Mouse (Mus musculus) CD8-positive naive resting alpha-beta T cell, adult 2 months (primary cell): ENCODE data around the gene Gm973.

Experiments used
- DNase-seq, 2 experiments: peaks; one replicate each; pipeline ENCODE4 v3.0.0; 2022; ENCODE audit warnings: low read depth in 2 of 2, low spot score in 2 of 2

Gm973 gene

DNA sequence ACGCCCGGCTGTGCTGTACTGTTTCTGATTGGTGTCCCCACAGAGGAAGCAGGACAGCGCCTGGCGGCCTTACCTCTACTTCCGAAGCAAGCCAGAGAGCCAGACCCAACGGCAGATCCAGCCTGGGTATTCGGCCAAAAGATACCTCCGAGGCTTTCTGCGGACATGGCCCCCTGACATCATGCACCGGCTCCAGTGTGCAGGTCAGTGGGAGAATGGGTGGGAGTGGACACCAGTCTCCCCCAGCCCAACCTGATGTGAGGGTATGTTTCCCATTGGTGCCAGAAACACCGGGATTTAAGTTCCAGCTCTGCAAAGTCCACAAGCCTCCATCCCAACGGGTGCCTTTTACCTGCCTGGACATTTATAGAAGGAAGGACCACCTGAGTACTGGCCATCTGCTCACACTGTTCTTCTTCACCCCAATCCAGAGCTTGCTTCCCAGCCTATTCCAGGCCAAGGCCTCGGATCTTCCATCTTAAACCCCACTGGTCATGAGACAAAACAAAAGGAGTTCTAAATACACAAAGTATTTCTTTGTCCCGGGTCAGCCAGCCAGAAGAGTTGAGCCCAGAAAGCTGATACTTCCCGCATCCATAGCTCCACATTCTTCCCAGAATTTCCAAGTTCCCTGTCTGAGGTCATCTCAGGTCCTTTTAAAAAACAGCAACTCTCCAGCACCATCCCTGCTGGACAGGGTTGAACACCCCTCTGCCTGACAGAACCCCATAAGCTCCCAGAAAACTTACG is 25.4 kb downstream of the Gm973 start:
- DNase-seq = no peak

DNA sequence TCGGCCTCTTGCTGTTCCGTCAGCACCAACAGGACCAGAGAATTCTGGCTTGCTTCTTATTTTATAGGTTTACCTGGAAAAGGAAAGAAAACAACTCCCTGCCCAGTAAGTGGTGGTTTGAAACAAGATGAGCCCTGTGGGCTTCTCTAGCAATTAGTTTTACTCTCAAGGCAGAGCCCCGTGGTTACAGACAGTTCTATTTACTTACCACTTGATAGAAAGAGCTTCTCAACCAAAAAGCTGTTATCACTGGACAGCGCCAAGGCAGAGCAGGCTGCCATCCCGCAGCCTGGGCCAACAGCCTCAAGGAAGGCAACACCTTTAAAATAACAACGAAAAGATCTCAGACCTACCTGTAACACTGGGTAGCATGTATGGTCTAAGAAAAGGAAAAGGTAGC is 26.2 kb downstream of the Gm973 start:
- DNase-seq = no peak

DNA sequence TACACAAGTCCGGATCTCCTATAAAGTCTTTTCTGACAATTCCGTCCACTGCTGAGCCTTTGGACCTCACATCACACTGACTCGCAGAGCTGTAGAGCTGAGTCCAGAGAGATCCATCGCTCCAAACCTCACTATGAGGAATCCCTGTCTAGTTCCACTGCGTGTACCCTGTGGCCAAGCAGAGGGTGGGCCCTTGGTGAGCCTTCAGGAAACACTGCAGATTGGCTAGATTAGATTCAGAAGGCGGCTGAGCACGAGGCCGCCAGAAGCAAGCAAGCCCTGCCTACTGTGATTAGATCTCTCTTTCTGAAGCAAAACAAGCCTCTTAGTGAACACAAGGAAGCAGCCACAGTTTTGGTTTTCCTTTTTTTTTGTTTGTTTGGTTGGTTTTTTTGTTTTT is 27.8 kb downstream of the Gm973 start:
- no peak for DNase-seq

DNA sequence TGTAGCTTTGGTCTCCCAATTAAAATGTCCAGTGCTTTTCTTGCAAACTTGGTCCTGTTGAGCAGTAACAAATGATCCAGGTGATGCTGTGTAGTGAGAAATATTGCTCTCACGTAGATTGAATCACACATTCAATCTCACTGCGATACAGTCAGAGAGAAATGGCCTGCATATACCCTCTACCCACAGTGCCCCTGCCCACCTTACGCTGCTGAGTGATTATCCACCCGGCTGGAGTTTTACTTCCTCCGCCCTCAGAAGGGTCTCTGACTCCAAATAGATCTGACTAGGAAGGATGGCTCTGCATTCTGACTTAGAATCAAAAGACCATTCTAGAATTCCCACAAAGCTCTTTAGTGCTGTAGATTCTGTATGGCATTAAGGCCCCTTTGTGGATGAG is 32.4 kb downstream of the Gm973 start:
- no peak for DNase-seq

DNA sequence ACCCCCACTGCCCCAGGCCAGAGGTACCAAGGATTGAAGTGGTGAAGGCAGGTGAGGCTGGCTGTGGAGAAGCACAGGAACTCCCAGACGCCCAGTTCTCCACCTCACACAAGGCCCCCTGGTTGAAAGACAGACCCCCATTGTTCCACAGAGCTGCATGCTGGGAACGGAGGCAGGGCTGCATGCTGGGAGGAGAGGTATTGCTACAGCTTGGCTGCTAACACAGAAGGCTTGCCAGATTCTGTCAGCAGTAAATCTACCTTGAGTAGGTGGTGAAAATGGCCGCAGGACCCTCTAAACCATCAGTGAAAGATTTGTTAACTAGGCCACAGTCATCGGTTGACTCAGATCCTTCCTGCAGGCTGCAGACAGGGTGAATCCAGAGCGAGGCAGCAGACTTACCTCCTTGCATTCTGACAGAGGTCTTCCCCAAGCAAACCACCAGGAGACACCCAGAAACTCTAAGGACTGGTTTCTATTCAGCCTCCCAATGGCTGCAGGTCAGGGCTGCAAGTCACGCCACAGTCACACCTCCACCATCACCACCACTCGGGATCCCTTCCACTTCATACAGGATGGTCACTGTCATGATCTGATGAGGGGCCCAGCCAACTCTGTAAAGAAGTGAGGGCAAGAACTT is 33.1 kb downstream of the Gm973 start:
- no peak for DNase-seq

DNA sequence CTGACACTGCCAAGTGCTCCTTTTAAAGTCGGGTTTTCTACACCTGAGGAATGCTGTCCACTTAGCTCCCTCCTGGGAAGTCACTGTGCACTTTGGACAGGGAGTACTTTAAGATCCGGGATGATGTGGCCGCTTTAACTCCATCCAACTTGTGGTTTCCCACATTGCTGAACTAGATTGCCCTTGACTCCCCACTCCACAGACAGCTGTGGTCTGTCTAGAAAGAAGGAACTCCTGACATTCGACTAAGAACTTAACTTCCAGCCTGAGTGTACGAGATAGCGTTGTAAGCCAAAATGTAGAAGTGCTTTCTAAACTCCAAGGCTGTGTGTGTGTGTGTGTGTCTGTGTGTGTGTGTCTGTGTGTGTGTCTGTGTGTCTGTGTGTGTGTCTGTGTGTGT is 34.2 kb downstream of the Gm973 start:
- DNase-seq = no peak

- DNase-seq = no peak
Observed at GRCm38 (mm10) chr1:59550996-59551395, 34.9 kb downstream of the Gm973 start.

GRCm38 (mm10) chr1:59553708-59554107 is 37.6 kb downstream of the Gm973 start:
- no peak for DNase-seq

- no peak for DNase-seq
Observed at GRCm38 (mm10) chr1:59563581-59563980, 47.5 kb downstream of the Gm973 start.

- DNase-seq = no peak
Observed at GRCm38 (mm10) chr1:59565804-59566203, 49.7 kb downstream of the Gm973 start.

GRCm38 (mm10) chr1:59566281-59566680 is 50.2 kb downstream of the Gm973 start:
- DNase-seq = no peak

- DNase-seq = no peak
Observed at GRCm38 (mm10) chr1:59566926-59567325, 50.9 kb downstream of the Gm973 start.

- no peak for DNase-seq
Observed at GRCm38 (mm10) chr1:59567521-59567920, 51.5 kb downstream of the Gm973 start.

DNA sequence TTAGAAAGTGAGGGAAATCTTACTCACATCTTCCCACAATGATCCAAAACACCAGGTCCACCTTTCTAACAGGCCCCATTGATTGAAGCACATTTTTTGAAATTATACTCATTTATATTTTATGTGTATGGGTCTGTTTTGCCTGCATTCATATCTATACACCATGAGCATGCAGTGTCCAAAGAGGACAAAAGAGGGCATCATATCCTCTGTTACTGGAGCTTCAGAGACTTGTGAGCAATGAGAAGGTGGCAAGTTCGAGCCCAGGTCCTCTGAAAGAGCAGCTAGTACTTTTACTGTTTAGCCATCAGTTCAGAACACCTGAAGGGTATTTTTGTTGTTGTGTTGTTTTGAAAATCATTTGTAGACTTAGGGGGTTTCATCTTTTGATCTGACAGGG is 52.2 kb downstream of the Gm973 start:
- no peak for DNase-seq

- DNase-seq = no peak
Observed at GRCm38 (mm10) chr1:59569301-59569700, 53.2 kb downstream of the Gm973 start.

- no peak for DNase-seq
Observed at GRCm38 (mm10) chr1:59570767-59571166, 54.7 kb downstream of the Gm973 start.

- no peak for DNase-seq
Observed at GRCm38 (mm10) chr1:59571502-59571901, 55.4 kb downstream of the Gm973 start.

DNA sequence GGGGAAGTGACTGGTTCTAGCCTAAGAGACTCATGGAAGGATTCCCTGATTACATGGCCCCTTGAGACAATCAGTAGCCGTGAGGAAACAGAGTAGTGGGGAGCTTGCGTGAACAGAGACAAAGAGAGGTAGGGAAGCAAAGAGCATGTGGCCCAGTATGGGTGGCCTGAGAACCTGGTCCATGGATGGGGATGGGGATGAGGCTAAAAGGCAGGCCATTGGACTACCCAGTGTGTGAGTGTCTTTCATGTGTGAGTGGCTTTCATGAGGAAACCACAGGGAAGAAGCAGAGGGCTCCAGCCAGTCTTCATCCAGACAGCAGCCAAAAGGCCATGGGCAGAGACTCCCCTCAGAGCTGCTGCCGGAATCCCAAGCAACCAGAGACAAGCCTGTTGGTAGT is 57.8 kb downstream of the Gm973 start:
- DNase-seq = no peak

GRCm38 (mm10) chr1:59574262-59575187 is 58.5 kb downstream of the Gm973 start:
- no peak for DNase-seq

GRCm38 (mm10) chr1:59578770-59579169 is 62.7 kb downstream of the Gm973 start:
- no peak for DNase-seq

GRCm38 (mm10) chr1:59579327-59579726 is 63.3 kb downstream of the Gm973 start:
- no peak for DNase-seq
